Mouse (Mus musculus) intestine, postnatal 0 days (tissue): ENCODE measurements around the gene Zranb1. TPM values are rescaled to one million over a fixed set of nuclear protein-coding genes. Genes with fewer than 3 reads are reported as not detected.

Experiments
- ATAC-seq: fragments of 200-750 bp; cut with Nextera tagmentation; 2 replicates; pipeline ENCODE4 v1.8.0; 2017; ENCODE audit warnings: mild to moderate bottlenecking, moderate TSS enrichment, moderate library complexity
- H3K27ac ChIP-seq: fragments of 300-500 bp; sonication (generic); 2 replicates; pipeline ENCODE4 v1.5.1; 2014; ENCODE audit warnings: mild to moderate bottlenecking, low read depth, low read length, moderate library complexity
- H3K27me3 ChIP-seq: fragments of 300-500 bp; sonication (generic); replicated peaks from 2 replicates; pipeline ENCODE4 v1.6.1; 2014; ENCODE audit warnings: low read length, mixed read lengths; ENCODE audit not compliant: control insufficient read depth, insufficient read depth
- H3K36me3 ChIP-seq: fragments of 300-500 bp; sonication (generic); 2 replicates; pipeline ENCODE4 v1.6.1; 2014; ENCODE audit warnings: mild to moderate bottlenecking, moderate library complexity; ENCODE audit not compliant: control insufficient read depth, insufficient read depth
- H3K4me1 ChIP-seq: fragments of 300-500 bp; sonication (generic); replicated peaks from 2 replicates; pipeline ENCODE4 v1.6.1; 2014; ENCODE audit warnings: antibody characterized with exemption, low read length, mixed read lengths; ENCODE audit not compliant: control insufficient read depth, insufficient read depth
- H3K4me2 ChIP-seq: fragments of 300-500 bp; sonication (generic); replicated peaks from 2 replicates; pipeline ENCODE4 v1.6.1; 2014; ENCODE audit warnings: low read depth, mild to moderate bottlenecking, moderate library complexity
- H3K4me3 ChIP-seq: fragments of 300-500 bp; sonication (generic); 2 replicates; pipeline ENCODE4 v1.5.1; 2014; ENCODE audit warnings: low read depth, low read length
- H3K9ac ChIP-seq: fragments of 300-500 bp; sonication (generic); 2 replicates; pipeline ENCODE4 v1.6.1; 2014; ENCODE audit warnings: mild to moderate bottlenecking, low read depth, low read length
- H3K9me3 ChIP-seq: fragments of 300-500 bp; sonication (generic); 2 replicates; pipeline ENCODE4 v1.6.1; 2016; ENCODE audit warnings: mixed run types; ENCODE audit not compliant: control insufficient read depth
- CTCF ChIP-seq: sonication (generic); IDR thresholded peaks from 2 replicates; pipeline ENCODE4 v1.5.1; 2016; ENCODE audit warnings: low read depth, mild to moderate bottlenecking, control low read depth, antibody characterized with exemption, moderate library complexity
- WGBS: fragments of 180-500 bp; shearing (Covaris S2); extraction: QIAGEN DNeasy Blood & Tissue Kit; methylation state at CpG from one replicate; pipeline ENCODE4 v1.1.7; 2014; 5-methylcytosine and 5-hydroxymethylcytosine counted together
- polyA plus RNA-seq: library from polyadenylated mRNA; unstranded; fragments of >200 nt; fragmentation: Nextera tagmentation; extraction: Ambion mirVana; gene quantifications from 2 replicates; pipeline ENCODE4 v1.2.1, GENCODE M21; 2015

Gene Zranb1
- polyA plus RNA-seq, 1 experiment from 2014 or later: 8.7 TPM

DNA sequence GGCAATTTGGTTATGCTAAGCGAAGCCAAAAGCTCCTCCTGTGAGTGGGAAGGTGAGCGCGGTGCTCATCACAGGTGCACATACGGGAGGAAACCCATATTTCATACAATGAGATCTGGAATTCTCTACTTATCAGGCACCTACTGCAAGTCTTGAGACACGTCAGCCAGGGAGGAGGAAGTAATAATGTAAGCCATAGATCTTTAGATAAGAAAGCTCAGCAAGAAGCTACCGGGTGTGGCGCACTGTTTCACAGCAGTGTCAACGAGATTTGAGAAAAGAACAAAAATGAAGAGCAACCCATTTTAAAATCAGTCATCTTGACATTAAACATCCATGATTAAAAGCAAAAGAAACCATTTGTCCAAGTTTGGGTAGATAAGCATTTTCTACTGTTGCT lies 98.1 kb downstream of the Zranb1 start:
- no peaks in the 10 kb centered on the region for H3K27me3 ChIP-seq
- H3K4me1 ChIP-seq: peaks cover 16% of the 10 kb centered on the region
- H3K9ac ChIP-seq: no peak overlapping the region
- H3K4me2 ChIP-seq: peak overlapping the region; percentile 30
- H3K27ac ChIP-seq: peak overlapping the region; percentile 77
- H3K4me3 ChIP-seq: no peak overlapping the region
- ATAC-seq: peak; percentile 50
- WGBS: 37% methylated on average over 8 of the region's 8 CpGs
- TF ChIP-seq CTCF: peak; percentile 21
- H3K9me3 ChIP-seq: no peaks in the 10 kb centered on the region
- no peaks in the 10 kb centered on the region for H3K36me3 ChIP-seq

DNA sequence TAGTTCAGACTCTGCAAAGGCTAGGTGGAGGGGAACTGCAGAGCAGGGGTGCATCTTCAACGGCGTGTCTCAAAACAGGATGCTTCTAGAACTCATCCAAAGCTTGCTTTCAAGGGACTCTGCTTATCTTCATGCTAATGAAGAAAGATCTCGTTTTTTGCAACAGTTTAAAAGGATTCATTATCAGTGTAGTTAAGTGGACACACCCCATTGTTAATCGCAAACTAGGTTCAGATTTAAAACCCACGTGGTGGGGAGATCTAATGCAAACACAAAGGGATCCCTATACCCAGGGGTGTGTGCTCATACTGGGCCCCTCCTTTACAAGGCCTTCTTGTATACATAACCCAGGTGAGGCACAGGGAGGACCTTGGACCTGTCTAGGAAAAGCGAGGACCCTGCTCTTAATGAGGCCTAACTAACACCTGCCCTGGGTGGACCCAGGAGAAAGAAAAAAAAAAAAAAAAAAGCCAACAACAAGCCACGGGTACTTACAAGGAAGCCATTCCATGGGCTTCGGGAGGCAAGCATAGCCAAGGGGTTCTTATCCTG lies 98.6 kb downstream of the Zranb1 start:
- Histone ChIP-seq H3K9me3 (no peaks in the 10 kb centered on the region), H3K27ac (peak overlapping the region; percentile 77), H3K4me1 (peaks cover 16% of the 10 kb centered on the region), H3K4me3 (no peak overlapping the region), H3K27me3 (no peaks in the 10 kb centered on the region), H3K4me2 (peak overlapping the region; percentile 30), H3K9ac (no peak overlapping the region), H3K36me3 (no peaks in the 10 kb centered on the region)
- WGBS: 37% methylated on average over 8 of the region's 8 CpGs
- TF ChIP-seq CTCF: no peak
- peak; percentile 98 for ATAC-seq

- Histone ChIP-seq H3K4me3 (no peak overlapping the region), H3K4me1 (peaks cover 19% of the 10 kb centered on the region), H3K9ac (no peak overlapping the region), H3K27me3 (no peaks in the 10 kb centered on the region), H3K36me3 (no peaks in the 10 kb centered on the region), H3K4me2 (no peak overlapping the region), H3K9me3 (no peaks in the 10 kb centered on the region), H3K27ac (no peak overlapping the region)
- WGBS: 42% methylated on average over 9 of the region's 9 CpGs
- TF ChIP-seq CTCF: peak; percentile 96
- no peak for ATAC-seq
Observed at GRCm38 (mm10) chr7:133032589-133033203, 101.8 kb downstream of the Zranb1 start.

DNA sequence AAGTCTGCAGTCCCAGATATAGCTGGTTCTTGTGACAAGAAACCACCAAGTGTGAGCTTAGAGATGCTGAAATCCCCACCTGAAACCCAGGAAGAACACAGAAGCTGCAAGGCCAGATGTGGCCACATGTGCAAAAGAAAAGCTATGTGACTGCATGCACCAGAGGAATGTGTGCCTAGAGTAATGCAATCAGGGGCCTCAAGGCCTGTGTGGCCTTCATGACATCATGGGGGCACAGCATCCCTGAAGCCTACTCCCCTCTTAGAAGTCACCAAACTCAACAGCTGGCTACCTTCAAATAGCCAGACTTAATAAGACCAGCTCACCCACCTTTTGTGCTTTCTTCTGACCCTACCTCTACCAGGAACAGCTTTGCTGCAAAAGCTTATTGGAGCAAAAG lies 105.0 kb downstream of the Zranb1 start:
- Histone ChIP-seq H3K27me3 (no peaks in the 10 kb centered on the region), H3K4me3 (no peak overlapping the region), H3K36me3 (no peaks in the 10 kb centered on the region), H3K4me2 (no peak overlapping the region), H3K9me3 (no peaks in the 10 kb centered on the region), H3K4me1 (peaks cover 23% of the 10 kb centered on the region), H3K9ac (no peak overlapping the region), H3K27ac (no peak overlapping the region)
- no peak for ATAC-seq
- no peak for TF ChIP-seq CTCF

Other genes starting within 250 kb of the Zranb1 start
- gene Fam53b, start 117.3 kb upstream of the Zranb1 start, polyA plus RNA-seq: 13.5 and 17.3 TPM in 2 replicates
- gene Eef1akmt2, start 78.5 kb upstream of the Zranb1 start, polyA plus RNA-seq: 34.3 and 37.8 TPM in 2 replicates
- 26.0 and 27.1 TPM in 2 replicates for gene Abraxas2, start 71.9 kb upstream of the Zranb1 start, polyA plus RNA-seq
- 29.5 and 29.8 TPM in 2 replicates for gene Fgfr2, start 192.2 kb downstream of the Zranb1 start, polyA plus RNA-seq
- gene Ctbp2, start 193.2 kb downstream of the Zranb1 start, polyA plus RNA-seq: 42.2 and 42.6 TPM in 2 replicates